Mouse (Mus musculus): ENCODE results near the gene Clspn. TPM values are rescaled to one million over a fixed set of nuclear protein-coding genes. Genes with fewer than 3 reads are reported as not detected.

Gene Clspn
- polyA plus RNA-seq (2014; fragmentation: Illumina TruSeq; extraction: RNeasy Lipid Tissue Mini Kit (QIAGEN cat#74804); ENCODE audit: low read depth, low replicate concordance) = 0.41 TPM

DNA sequence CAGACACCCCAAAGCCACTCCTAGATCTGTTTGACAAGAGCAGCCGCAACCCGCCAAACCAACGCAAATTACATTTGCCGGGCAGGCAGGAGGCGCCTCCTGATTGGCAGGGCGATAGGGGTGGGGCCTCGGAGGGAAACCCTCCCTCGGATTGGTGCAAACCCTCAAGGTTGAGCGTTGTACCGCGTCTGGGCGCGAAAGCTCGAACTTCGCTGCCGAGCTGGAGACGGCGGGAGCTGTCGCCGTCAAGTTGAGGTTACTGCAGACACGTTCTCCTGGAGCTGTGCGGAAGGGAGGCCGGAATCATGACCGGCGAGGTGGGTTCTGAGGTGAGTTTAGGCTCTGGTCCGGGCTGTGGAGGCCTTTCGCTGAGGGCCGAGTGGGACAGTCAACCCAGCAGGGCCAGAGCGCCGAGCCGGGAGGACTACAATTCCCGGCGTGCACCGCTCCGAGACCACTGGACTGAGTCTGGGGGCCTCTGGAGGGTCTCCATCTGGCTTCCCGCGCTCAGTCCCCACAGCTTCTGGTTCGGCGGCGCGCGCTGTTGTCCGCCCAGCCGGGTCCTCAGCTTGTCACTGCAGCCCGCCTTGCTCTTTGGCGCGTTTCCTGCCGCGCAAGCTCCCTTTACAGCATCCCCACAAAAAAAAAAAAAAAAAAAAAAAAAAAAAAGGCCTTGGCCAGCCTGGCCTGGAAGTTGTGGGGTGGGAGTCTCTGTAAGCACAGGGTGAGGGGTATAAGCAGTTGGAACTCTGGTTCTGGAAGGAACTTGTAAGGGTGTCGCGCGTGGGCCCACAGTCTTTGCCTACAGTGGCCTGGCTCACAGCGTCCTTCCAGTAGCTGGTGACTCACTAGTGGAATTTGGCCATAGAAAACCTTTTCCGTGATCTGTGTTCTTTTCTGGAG, at the start of gene Clspn:
Clspn (plus strand) TSS at position 127 of the 903 bp plus-strand sequence.

DNA sequence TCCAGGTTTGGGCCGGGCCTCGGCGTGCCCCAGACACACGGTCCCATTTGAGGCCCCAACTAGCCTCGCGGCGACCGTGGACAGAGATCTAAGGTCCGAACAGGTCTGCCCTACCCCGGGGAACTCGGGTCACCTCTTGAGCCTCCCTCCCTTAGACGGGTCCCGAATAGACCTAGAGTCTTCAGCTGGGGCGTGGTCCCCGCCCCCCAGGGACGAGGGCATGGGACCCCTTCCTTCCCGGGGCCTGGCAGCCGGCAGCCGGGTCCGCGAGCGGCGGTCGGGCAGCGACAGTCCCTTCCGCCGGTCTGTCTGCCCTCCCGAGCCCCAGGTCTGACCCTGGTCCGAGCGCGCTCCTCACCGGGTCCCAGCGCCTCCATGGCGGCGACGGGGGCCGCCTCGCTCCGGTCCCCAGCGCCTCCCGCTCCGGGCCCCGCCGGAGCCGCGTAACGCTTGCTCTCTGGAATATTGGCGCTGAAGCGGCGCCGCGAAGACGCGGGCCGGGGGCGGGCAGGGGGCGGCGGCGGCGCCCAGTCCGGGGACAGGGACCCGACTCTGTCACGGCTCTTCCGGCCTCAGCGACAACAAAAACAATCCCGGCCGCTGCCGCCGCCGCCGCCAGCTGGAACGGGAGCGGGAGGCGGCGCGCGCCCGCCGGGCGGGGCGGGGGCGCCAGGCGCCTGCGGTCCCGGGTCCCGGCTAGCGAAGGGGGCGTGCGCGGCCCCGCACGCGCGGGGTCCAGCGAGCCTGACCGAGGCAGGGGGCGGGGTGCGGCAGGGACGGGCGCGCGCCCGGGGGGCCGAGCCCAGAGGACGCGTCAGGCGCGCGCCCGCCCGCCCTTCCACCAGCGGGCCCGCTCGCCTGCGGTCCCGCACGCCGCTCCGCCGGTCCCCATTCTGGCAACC, 23.7 kb upstream of the Clspn start, which contains the start of gene Ago4:
Ago4 (minus strand) TSS at position 646 of the 902 bp plus-strand sequence.

DNA sequence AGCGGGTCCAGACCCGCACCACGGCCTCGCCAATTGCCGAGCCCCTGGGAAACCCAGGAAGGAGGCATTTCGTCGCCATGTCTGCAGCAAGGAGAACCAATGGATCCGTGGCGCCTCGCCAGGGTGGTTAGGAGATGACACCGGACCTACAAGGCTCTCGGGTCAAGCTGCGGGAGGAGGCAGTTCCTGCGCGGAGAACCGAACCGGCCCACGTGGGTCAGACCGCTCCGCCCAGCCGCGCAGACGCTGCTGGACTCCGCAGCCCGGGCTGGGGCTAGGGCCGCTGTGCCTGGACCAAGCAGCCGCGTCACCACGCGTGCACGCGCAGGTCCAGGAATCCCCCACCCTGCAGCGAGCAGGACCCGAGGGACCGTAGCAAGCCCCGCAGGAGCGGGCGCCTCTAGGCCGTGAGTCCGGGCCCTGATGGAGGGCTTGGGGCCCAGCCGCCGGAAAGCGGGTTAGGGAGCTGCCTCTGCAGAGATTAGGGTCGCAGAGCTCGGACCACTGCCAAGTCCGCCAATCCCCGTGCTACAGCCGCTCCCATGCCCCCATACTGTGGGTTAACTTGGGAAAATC, 53.0 kb downstream of the Clspn start, which contains the start of gene 5730409E04Rik:
5730409E04Rik (plus strand) TSS at position 213 of the 576 bp plus-strand sequence.

Other genes with a start within 250 kb of the Clspn start
- gene Adprhl2, start 235.2 kb upstream of the Clspn start, polyA plus RNA-seq (2014; fragmentation: Illumina TruSeq; extraction: RNeasy Lipid Tissue Mini Kit (QIAGEN cat#74804); ENCODE audit: low read depth, low replicate concordance) = 28.4 TPM
- 10.0 TPM for gene Tekt2, start 231.2 kb upstream of the Clspn start, polyA plus RNA-seq (2014; fragmentation: Illumina TruSeq; extraction: RNeasy Lipid Tissue Mini Kit (QIAGEN cat#74804); ENCODE audit: low read depth, low replicate concordance)
- 4.3 TPM for gene Ago3, start 127.4 kb upstream of the Clspn start, polyA plus RNA-seq (2014; fragmentation: Illumina TruSeq; extraction: RNeasy Lipid Tissue Mini Kit (QIAGEN cat#74804); ENCODE audit: low read depth, low replicate concordance)
- 20.1 TPM for gene Ago1, start 88.4 kb upstream of the Clspn start, polyA plus RNA-seq (2014; fragmentation: Illumina TruSeq; extraction: RNeasy Lipid Tissue Mini Kit (QIAGEN cat#74804); ENCODE audit: low read depth, low replicate concordance)
- gene Ago4, start 23.5 kb upstream of the Clspn start, polyA plus RNA-seq (2014; fragmentation: Illumina TruSeq; extraction: RNeasy Lipid Tissue Mini Kit (QIAGEN cat#74804); ENCODE audit: low read depth, low replicate concordance) = 3.5 TPM
- 19.8 TPM for gene 5730409E04Rik, start 52.9 kb downstream of the Clspn start, polyA plus RNA-seq (2014; fragmentation: Illumina TruSeq; extraction: RNeasy Lipid Tissue Mini Kit (QIAGEN cat#74804); ENCODE audit: low read depth, low replicate concordance)
- gene Psmb2, start 120.7 kb downstream of the Clspn start, polyA plus RNA-seq (2014; fragmentation: Illumina TruSeq; extraction: RNeasy Lipid Tissue Mini Kit (QIAGEN cat#74804); ENCODE audit: low read depth, low replicate concordance) = 168 TPM
- not detected for gene Tfap2e, start 179.3 kb downstream of the Clspn start, polyA plus RNA-seq (2014; fragmentation: Illumina TruSeq; extraction: RNeasy Lipid Tissue Mini Kit (QIAGEN cat#74804); ENCODE audit: low read depth, low replicate concordance)
- gene Ncdn, start 196.5 kb downstream of the Clspn start, polyA plus RNA-seq (2014; fragmentation: Illumina TruSeq; extraction: RNeasy Lipid Tissue Mini Kit (QIAGEN cat#74804); ENCODE audit: low read depth, low replicate concordance) = 21.3 TPM
- 40.3 TPM for gene AU040320, start 196.6 kb downstream of the Clspn start, polyA plus RNA-seq (2014; fragmentation: Illumina TruSeq; extraction: RNeasy Lipid Tissue Mini Kit (QIAGEN cat#74804); ENCODE audit: low read depth, low replicate concordance)

Data from adipose tissue, adult 10 weeks (tissue).